24 mouse cellular contexts compared by ENCODE assay signal in genomic region chr5:48500204-48500603, GRCm38 (mm10).
DNase-seq lines count a peak whose midpoint lies in the region; ATAC-seq and TF ChIP-seq lines count a peak whose summit lies in the region.
"Had no signal": no experiment of that assay in that cellular context is flagged by ENCODE, and none has a peak within 500 bp of the region (broad histone marks: within the 10 kb centered on the region; RNA-seq: fewer than 3 reads in every experiment).

No protein-coding gene starts in this region.

- peak; percentile 8 for DNase-seq in adrenal gland, adult 8-10 months
- DNase-seq in adrenal gland, adult 18-20 months (ENCODE audit: low spot score in 2 of 2), result no peak
- DNase-seq in 416B (ENCODE audit: low read depth), result peak; percentile 27
- DNase-seq in adrenal gland, postnatal 14 days, result peak; percentile 9
- peak; percentile 11 for DNase-seq in kidney, postnatal 0 days (ENCODE audit: low spot score)
- no peak for DNase-seq in right cerebral cortex, postnatal 14 days
- no peak for DNase-seq in layer of hippocampus, postnatal 36 days
- DNase-seq: cerebellum, adult 2 months; cerebellum, postnatal 25 days; gastrocnemius, postnatal 36 days; heart, adult 2 months; heart, postnatal 4 days; left cerebral cortex, postnatal 4 days; lung, embryonic 14.5 days; thymus, adult 2 months had no signal

- TF ChIP-seq CTCF in kidney, postnatal 0 days (IDR thresholded peaks at IDR 0.05; ENCODE audit: low read depth), result no peak

- H3K9me3 ChIP-seq in kidney, postnatal 0 days (replicated peaks; ENCODE audit: low read length), result no peaks in the 10 kb centered on the region
- H3K9me3 ChIP-seq: embryonic facial prominence, embryonic 12.5 days; forebrain, embryonic 12.5 days; heart, embryonic 15.5 days; limb, embryonic 15.5 days; megakaryocyte, embryonic 14.5 days; midbrain, embryonic 13.5 days had no signal

- no peak for ATAC-seq in kidney, postnatal 0 days (replicated peaks; ENCODE audit: low FRiP score, low read depth)
- ATAC-seq: hindbrain, embryonic 16.5 days; midbrain, embryonic 13.5 days had no signal

- H3K4me1 ChIP-seq in kidney, postnatal 0 days (replicated peaks; ENCODE audit: insufficient read depth, low read length), result no peaks in the 10 kb centered on the region
- H3K4me1 ChIP-seq: embryonic facial prominence, embryonic 12.5 days; forebrain, embryonic 12.5 days; heart, embryonic 15.5 days; limb, embryonic 15.5 days; megakaryocyte, embryonic 14.5 days; midbrain, embryonic 13.5 days had no signal

- no peak overlapping the region for H3K4me3 ChIP-seq in kidney, postnatal 0 days (replicated peaks; ENCODE audit: low read depth, low read length)
- H3K4me3 ChIP-seq: embryonic facial prominence, embryonic 12.5 days; forebrain, embryonic 12.5 days; heart, adult 2 months; heart, embryonic 15.5 days; limb, embryonic 15.5 days; megakaryocyte, embryonic 14.5 days; midbrain, embryonic 13.5 days had no signal

- 47% methylated on average over 5 of the region's 5 CpGs for WGBS in kidney, postnatal 0 days

- no peak overlapping the region for H3K9ac ChIP-seq in kidney, postnatal 0 days (ENCODE audit: low read depth, low read length)
- H3K9ac ChIP-seq: embryonic facial prominence, embryonic 12.5 days; forebrain, embryonic 12.5 days; heart, embryonic 15.5 days; limb, embryonic 15.5 days; liver, embryonic 14.5 days; lung, embryonic 14.5 days; midbrain, embryonic 13.5 days had no signal

- no peaks in the 10 kb centered on the region for H3K36me3 ChIP-seq in kidney, postnatal 0 days (ENCODE audit: insufficient read depth, low read length)
- H3K36me3 ChIP-seq: embryonic facial prominence, embryonic 12.5 days; forebrain, embryonic 12.5 days; heart, embryonic 15.5 days; limb, embryonic 15.5 days; midbrain, embryonic 13.5 days had no signal

- H3K4me2 ChIP-seq in kidney, postnatal 0 days (ENCODE audit: low read length), result no peak overlapping the region
- H3K4me2 ChIP-seq: embryonic facial prominence, embryonic 12.5 days; forebrain, embryonic 12.5 days; heart, embryonic 15.5 days; limb, embryonic 15.5 days; lung, embryonic 14.5 days; midbrain, embryonic 13.5 days had no signal

- H3K27ac ChIP-seq in kidney, postnatal 0 days, result no peak overlapping the region
- H3K27ac ChIP-seq: embryonic facial prominence, embryonic 12.5 days; forebrain, embryonic 12.5 days; heart, adult 2 months; heart, embryonic 15.5 days; limb, embryonic 15.5 days; liver, embryonic 14.5 days; midbrain, embryonic 13.5 days; stomach, postnatal 0 days had no signal

- H3K27me3 ChIP-seq in kidney, postnatal 0 days (ENCODE audit: insufficient read depth, low read length), result no peaks in the 10 kb centered on the region
- H3K27me3 ChIP-seq: embryonic facial prominence, embryonic 12.5 days; forebrain, embryonic 12.5 days; heart, embryonic 15.5 days; limb, embryonic 15.5 days; megakaryocyte, embryonic 14.5 days; midbrain, embryonic 13.5 days had no signal

Comparison
In these comparisons a context has a peak if more than half of its experiments do, and no peak if none do; other contexts are left out.
1. DNase-seq: peak in adrenal gland, adult 8-10 months (single experiment), 416B (single experiment), adrenal gland, postnatal 14 days (single experiment) and kidney, postnatal 0 days (single experiment); none in adrenal gland, adult 18-20 months (0 of 2), right cerebral cortex, postnatal 14 days (single experiment) and layer of hippocampus, postnatal 36 days (0 of 2).